Mouse (Mus musculus): ENCODE data around the gene Scn10a. TPM values are rescaled to one million over a fixed set of nuclear protein-coding genes. Genes with fewer than 3 reads are reported as not detected.

Gene Scn10a
- total and polyA plus RNA-seq, 3 experiments = not detected

- in situ Hi-C loops (cut with MboI; ENCODE audit: low pct_ligation_motif_present, low pct_unique_long_range_greater_than_20kb, low sequenced_read_pairs) = no loop called here
- Histone ChIP-seq H3K4me2 (ENCODE audit: insufficient read depth, low read depth, poor library complexity, severe bottlenecking) (no peak overlapping the region), H3K79me2 (replicated peaks; ENCODE audit: control insufficient read depth, extremely low read depth, insufficient read depth, poor library complexity, severe bottlenecking) (no peaks in the 10 kb centered on the region), H3K27me3 (replicated peaks) (peaks cover 4% of the 10 kb centered on the region), H3K9ac (ENCODE audit: insufficient read depth, low read depth) (no peak overlapping the region), H3K9me3 (replicated peaks; ENCODE audit: low read length) (no peaks in the 10 kb centered on the region), H3K27ac (ENCODE audit: insufficient read depth, low read depth) (no peak overlapping the region), H3K36me3 (replicated peaks in 1 of 2; ENCODE audit: control insufficient read depth in 1 of 2, insufficient read depth in 1 of 2, low read length in 1 of 2) (no peaks in the 10 kb centered on the region), H3K4me1 (ENCODE audit: control insufficient read depth in 1 of 2, insufficient read depth in 2 of 2) (peaks cover 2 to 7% of the 10 kb centered on the region in 2 experiments; a peak in 3 of 4 replicates), H3K4me3 (replicated peaks in 1 of 3; ENCODE audit: low read depth in 2 of 3, low read length in 2 of 3, poor library complexity in 1 of 3) (no peak overlapping the region)
- dilution Hi-C loops (cut with MboI; ENCODE audit: extremely low pct_ligation_motif_present, extremely low pct_unique_long_range_greater_than_20kb, low sequenced_read_pairs) = no loop called here
- TF ChIP-seq PAX5 (IDR thresholded peaks at IDR 0.05; ENCODE audit: low read length) = no peak
- TF ChIP-seq NRF1 (IDR thresholded peaks at IDR 0.05; ENCODE audit: low read depth, low read length) = no peak
- no peak for TF ChIP-seq ELF1 (IDR thresholded peaks at IDR 0.05; ENCODE audit: low read depth, low read length)
- peak; percentile 65 for TF ChIP-seq ETS1 (conservative IDR thresholded peaks at IDR 0.05; ENCODE audit: low read depth, low read length)
- TF ChIP-seq ZMIZ1 (IDR thresholded peaks at IDR 0.05; ENCODE audit: low read depth, low read length) = no peak
- no peak for TF ChIP-seq EP300 (IDR thresholded peaks at IDR 0.05; ENCODE audit: low read length)
- no peak for TF ChIP-seq POLR2A (IDR thresholded peaks at IDR 0.05; ENCODE audit: low read depth, low read length)
- peak; percentile 20; the same call in 1 of the 2 replicates for TF ChIP-seq JUN (IDR thresholded peaks at IDR 0.05; ENCODE audit: insufficient read depth, low read depth, low read length)
- TF ChIP-seq RCOR1 (conservative IDR thresholded peaks at IDR 0.05; ENCODE audit: low read depth, low read length) = no peak
- TF ChIP-seq JUND (conservative IDR thresholded peaks at IDR 0.05; ENCODE audit: low read depth, low read length) = peak; percentile 44; the same call in 1 of the 2 replicates
- TF ChIP-seq ZKSCAN1 (IDR thresholded peaks at IDR 0.05; ENCODE audit: borderline replicate concordance, low read depth, low read length) = no peak
- TF ChIP-seq MAFK (IDR thresholded peaks at IDR 0.05; ENCODE audit: insufficient replicate concordance, low read length) = peak; percentile 100
- peak; percentile 37 for DNase-seq (ENCODE audit: extremely low read depth)
Observed at GRCm38 (mm10) chr9:119641985-119642384, 77.1 kb downstream of the Scn10a start.

GRCm38 (mm10) chr9:119634216-119634843, 84.8 kb downstream of the Scn10a start:
- Histone ChIP-seq H3K27ac (ENCODE audit: insufficient read depth, low read depth) (no peak overlapping the region), H3K4me2 (ENCODE audit: insufficient read depth, low read depth, poor library complexity, severe bottlenecking) (no peak overlapping the region)
- in situ Hi-C loops (cut with MboI; ENCODE audit: low pct_ligation_motif_present, low pct_unique_long_range_greater_than_20kb, low sequenced_read_pairs) = no loop called here

More at GRCm38 (mm10) chr9:119634216-119634843, 84.8 kb downstream of the Scn10a start:
- DNase-seq (ENCODE audit: extremely low read depth) = no peak
- no peak overlapping the region for H3K9ac ChIP-seq (ENCODE audit: insufficient read depth, low read depth)
- peaks cover 71% of the 10 kb centered on the region for H3K27me3 ChIP-seq (replicated peaks)
- H3K9me3 ChIP-seq (replicated peaks; ENCODE audit: low read length) = no peaks in the 10 kb centered on the region
- H3K36me3 ChIP-seq (replicated peaks in 1 of 2; ENCODE audit: control insufficient read depth in 1 of 2, insufficient read depth in 1 of 2, low read length in 1 of 2) = no peaks in the 10 kb centered on the region
- TF ChIP-seq RCOR1 (conservative IDR thresholded peaks at IDR 0.05; ENCODE audit: low read depth, low read length) (no peak), CHD2 (IDR thresholded peaks at IDR 0.05; ENCODE audit: low read length) (no peak), TBP (conservative IDR thresholded peaks at IDR 0.05; ENCODE audit: low read depth, low read length) (no peak), EP300 (IDR thresholded peaks at IDR 0.05; ENCODE audit: low read length) (no peak), TCF12 (IDR thresholded peaks at IDR 0.05; ENCODE audit: low read depth, low read length) (no peak), E2F4 (IDR thresholded peaks at IDR 0.05; ENCODE audit: insufficient replicate concordance, low read depth, low read length) (no peak), MAFK (IDR thresholded peaks at IDR 0.05; ENCODE audit: insufficient replicate concordance, low read length) (no peak), NRF1 (IDR thresholded peaks at IDR 0.05; ENCODE audit: low read depth, low read length) (no peak), POLR2AphosphoS2 (IDR thresholded peaks at IDR 0.05; ENCODE audit: low read depth, low read length) (no peak), USF2 (conservative IDR thresholded peaks at IDR 0.05; ENCODE audit: low read depth, low read length) (no peak), UBTF (IDR thresholded peaks at IDR 0.05; ENCODE audit: low read depth, low read length) (no peak), MYC (IDR thresholded peaks at IDR 0.05; ENCODE audit: low read depth, low read length) (no peak), GABPA (IDR thresholded peaks at IDR 0.05; ENCODE audit: insufficient replicate concordance, low read depth, low read length) (no peak), POLR2A (IDR thresholded peaks at IDR 0.05; ENCODE audit: low read depth, low read length) (no peak), MAX (IDR thresholded peaks at IDR 0.05; ENCODE audit: low read length) (no peak), ZMIZ1 (IDR thresholded peaks at IDR 0.05; ENCODE audit: low read depth, low read length) (no peak), HCFC1 (IDR thresholded peaks at IDR 0.05; ENCODE audit: low read depth, low read length) (no peak), ELF1 (IDR thresholded peaks at IDR 0.05; ENCODE audit: low read depth, low read length) (no peak)
- H3K4me3 ChIP-seq (replicated peaks in 1 of 3; ENCODE audit: low read depth in 2 of 3, low read length in 2 of 3, poor library complexity in 1 of 3) = no peak overlapping the region
- dilution Hi-C loops (cut with MboI; ENCODE audit: extremely low pct_ligation_motif_present, extremely low pct_unique_long_range_greater_than_20kb, low sequenced_read_pairs) = no loop called here
- no peaks in the 10 kb centered on the region for H3K79me2 ChIP-seq (replicated peaks; ENCODE audit: control insufficient read depth, extremely low read depth, insufficient read depth, poor library complexity, severe bottlenecking)
- peaks cover 0 to 5% of the 10 kb centered on the region in 2 experiments; a peak in 1 of 4 replicates for H3K4me1 ChIP-seq (ENCODE audit: control insufficient read depth in 1 of 2, insufficient read depth in 2 of 2)
